Mouse (Mus musculus): Measurements from ENCODE around the gene Unc93b1.
"Not testable (repeated sequence)": the region's sequence is repeated elsewhere in the genome, so short reads cannot be mapped to it uniquely, and the experiment has no call there.

The Unc93b1 gene

DNA sequence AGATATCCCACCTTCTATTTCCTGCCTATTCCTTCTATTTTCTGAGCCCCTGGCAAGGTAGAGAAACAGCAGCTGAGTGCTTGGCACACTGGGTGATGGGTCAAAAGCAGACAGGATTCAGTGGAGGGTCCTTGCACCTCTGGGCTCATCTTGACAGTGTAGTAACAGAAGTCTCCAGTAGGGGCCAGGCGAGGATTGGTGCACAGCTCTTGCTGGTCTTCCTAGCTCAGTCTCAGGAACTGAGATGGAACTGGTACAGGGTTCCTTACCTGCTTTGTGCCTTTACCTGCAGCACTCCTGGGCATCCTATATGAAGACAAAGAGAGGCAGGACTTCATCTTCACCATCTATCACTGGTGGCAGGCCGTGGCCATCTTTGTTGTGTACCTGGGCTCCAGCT is 11.7 kb downstream of the Unc93b1 start:
- no peak for DNase-seq (ENCODE audit: low read depth, low spot score)

GRCm38 (mm10) chr19:3947813-3948212 is 12.8 kb downstream of the Unc93b1 start:
- DNase-seq (ENCODE audit: low read depth, low spot score) = no peak

GRCm38 (mm10) chr19:3948546-3948945 is 13.6 kb downstream of the Unc93b1 start:
- DNase-seq (ENCODE audit: low read depth, low spot score) = no peak

GRCm38 (mm10) chr19:3950331-3950730 is 15.3 kb downstream of the Unc93b1 start:
- DNase-seq (ENCODE audit: low read depth, low spot score) = no peak

DNA sequence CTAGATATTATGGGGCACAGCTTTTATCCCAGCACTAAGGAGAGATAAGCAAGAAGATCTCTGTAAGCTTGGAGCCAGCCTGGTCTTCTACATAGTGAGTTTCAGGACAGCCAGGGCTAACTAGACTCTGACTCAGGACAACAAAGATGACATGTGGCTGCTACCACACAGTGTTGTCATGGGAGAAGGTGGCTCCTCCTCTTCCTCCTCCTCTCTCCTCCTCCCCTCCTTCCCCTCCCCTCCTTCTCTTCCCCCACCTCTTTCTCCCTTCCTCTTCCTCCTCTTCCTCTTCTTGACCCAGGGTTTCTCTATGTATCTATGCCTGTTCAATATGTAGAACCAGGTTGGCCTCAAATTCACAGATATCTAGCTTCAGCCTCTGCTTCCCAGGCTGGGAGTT is 16.5 kb downstream of the Unc93b1 start:
- no peak for DNase-seq (ENCODE audit: low read depth, low spot score)

GRCm38 (mm10) chr19:3952099-3952498 is 17.1 kb downstream of the Unc93b1 start:
- no peak for DNase-seq (ENCODE audit: low read depth, low spot score)

- no peak for DNase-seq (ENCODE audit: low read depth, low spot score)
These were observed 20.0 kb downstream of the Unc93b1 start for GRCm38 (mm10) chr19:3955033-3955432.

DNA sequence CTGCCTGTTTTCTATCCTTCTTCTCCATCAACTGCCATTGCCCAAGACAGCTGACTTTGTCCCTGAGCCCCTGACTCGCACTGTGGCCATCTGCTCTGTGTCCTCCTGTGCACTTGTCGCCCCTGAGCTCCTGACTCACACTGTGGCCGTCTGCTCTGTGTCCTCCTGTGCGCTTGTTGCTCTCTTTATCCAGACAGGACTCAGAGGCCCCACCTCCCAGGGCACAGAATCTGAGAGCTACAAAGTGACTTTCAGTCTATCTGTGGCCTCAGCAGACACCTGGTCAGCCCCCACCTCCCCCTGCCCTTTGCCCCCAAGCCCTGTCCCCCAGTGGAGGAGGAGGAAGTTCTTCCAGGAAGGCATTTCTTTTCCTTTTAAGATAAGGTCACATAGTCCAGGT is 20.8 kb downstream of the Unc93b1 start:
- no peak for DNase-seq (ENCODE audit: low read depth, low spot score)

GRCm38 (mm10) chr19:3957296-3958036 is 22.5 kb downstream of the Unc93b1 start:
- not testable (repeated sequence) for DNase-seq (ENCODE audit: low read depth, low spot score)

- no peak for DNase-seq (ENCODE audit: low read depth, low spot score)
These were observed 23.5 kb downstream of the Unc93b1 start, which contains the start of gene Aldh3b3 for GRCm38 (mm10) chr19:3958470-3958869. Gene Aldh3b3 (plus strand): TSS chr19:3958645.

GRCm38 (mm10) chr19:3959030-3959429 is 24.0 kb downstream of the Unc93b1 start:
- DNase-seq (ENCODE audit: low read depth, low spot score) = no peak

- DNase-seq (ENCODE audit: low read depth, low spot score) = no peak
These were observed 25.2 kb downstream of the Unc93b1 start for GRCm38 (mm10) chr19:3960211-3960610.

- DNase-seq (ENCODE audit: low read depth, low spot score) = not testable (repeated sequence)
These were observed 26.8 kb downstream of the Unc93b1 start for GRCm38 (mm10) chr19:3961805-3962204.

DNA sequence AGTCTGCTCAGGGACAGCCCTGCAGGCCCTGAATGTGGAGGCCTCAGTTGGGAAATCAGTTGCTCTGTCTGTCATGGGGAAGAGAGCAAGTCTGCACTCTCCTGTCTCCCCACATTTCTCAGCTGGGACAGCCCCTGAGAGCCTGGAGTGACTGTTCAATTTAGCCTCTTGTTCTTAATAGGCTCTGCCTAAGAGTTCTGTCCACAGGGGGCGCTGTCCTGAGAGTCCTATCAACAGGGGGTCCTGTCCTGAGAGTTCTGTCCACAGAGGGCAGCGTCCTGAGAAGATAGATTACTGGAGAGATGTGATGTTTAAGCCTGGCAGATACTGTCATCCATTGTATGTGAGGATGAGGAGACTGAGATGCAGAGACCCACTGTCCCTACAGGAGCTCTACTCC is 27.5 kb downstream of the Unc93b1 start:
- DNase-seq (ENCODE audit: low read depth, low spot score) = no peak

DNA sequence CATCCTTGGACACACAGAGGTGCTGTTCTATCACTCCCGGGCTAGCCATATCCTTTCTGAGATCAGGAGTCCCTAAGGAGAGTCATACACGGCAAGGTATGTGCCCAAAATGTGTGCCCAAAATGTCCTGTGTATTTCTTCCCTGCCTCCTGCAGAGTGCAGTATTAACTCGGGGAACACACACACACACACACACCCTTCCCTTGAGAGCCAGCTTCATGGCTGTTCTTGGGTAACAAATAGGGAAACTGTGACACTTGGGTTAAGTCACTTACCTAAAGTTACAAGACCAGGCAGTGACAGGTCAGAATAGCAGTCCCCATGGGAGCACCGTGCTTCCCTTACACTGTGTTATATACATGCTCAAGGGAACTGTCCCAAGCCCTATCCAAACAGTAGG is 29.0 kb downstream of the Unc93b1 start:
- no peak for DNase-seq (ENCODE audit: low read depth, low spot score)

GRCm38 (mm10) chr19:3966330-3967075 is 31.5 kb downstream of the Unc93b1 start:
- DNase-seq (ENCODE audit: low read depth, low spot score) = no peak

DNA sequence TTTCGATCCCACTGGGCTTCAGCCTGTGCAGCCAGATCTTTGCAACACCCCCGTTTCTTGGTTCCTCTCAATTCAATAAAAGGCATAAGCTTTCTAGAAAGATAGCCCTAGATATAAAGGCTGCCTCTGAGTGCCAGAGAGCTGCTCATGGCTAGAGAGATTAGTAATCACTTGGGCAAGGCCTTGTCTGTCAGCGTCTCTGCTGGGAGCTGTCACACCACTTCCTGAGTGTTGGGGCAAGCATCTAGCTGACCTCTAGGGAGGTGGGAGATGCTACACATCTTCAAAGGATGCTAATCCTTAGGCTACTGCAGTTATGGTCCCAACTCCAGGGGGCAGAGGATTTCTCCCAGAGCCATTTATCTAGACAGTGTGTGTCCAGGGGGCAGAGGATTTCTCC is 32.3 kb downstream of the Unc93b1 start:
- no peak for DNase-seq (ENCODE audit: low read depth, low spot score)

GRCm38 (mm10) chr19:3972229-3972628 is 37.2 kb downstream of the Unc93b1 start, which contains the start of gene Aldh3b2:
Gene Aldh3b2 (plus strand): TSS chr19:3972328.
- DNase-seq (ENCODE audit: low read depth, low spot score) = no peak

GRCm38 (mm10) chr19:3974608-3975007 is 39.6 kb downstream of the Unc93b1 start:
- DNase-seq (ENCODE audit: low read depth, low spot score) = not testable (repeated sequence)

DNA sequence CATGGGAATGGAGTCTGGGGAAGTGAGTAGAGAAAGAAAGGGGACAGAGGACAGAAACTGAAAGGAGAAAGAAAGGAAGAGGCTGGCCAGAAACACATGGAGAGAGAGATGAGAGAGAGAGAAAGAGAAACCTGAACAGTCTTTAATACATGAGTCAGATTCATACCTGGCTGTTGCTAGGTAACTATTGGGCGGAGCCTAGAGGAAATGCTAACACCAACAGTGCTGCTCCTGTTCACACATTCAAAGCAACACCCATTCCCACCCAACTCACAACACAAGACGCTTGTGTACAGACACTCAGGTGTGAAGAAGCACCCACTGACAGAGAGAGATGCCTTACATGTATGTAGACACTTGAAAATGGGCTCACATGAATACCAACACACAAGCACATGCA is 40.9 kb downstream of the Unc93b1 start:
- no peak for DNase-seq (ENCODE audit: low read depth, low spot score)

DNA sequence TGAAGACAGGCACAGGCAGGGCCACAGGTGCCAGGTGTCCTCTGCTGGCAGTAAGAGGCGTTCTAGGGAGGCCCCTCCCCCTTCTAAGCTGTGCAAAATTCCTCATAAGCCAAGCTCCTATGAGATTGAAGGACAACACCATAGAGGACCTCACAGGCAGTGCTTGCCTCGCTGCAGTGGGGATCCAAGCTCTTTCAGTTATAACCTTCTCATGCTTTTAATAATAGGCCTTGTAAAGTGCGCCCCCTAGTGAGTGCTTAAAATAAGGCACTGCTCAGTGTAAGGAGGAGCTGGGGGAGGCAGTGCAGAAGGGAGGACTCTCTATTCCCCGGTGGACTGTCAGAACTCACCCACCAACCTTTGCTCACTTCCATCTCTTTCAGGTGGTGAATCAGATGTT is 45.3 kb downstream of the Unc93b1 start:
- DNase-seq (ENCODE audit: low read depth, low spot score) = peak; percentile 42

DNA sequence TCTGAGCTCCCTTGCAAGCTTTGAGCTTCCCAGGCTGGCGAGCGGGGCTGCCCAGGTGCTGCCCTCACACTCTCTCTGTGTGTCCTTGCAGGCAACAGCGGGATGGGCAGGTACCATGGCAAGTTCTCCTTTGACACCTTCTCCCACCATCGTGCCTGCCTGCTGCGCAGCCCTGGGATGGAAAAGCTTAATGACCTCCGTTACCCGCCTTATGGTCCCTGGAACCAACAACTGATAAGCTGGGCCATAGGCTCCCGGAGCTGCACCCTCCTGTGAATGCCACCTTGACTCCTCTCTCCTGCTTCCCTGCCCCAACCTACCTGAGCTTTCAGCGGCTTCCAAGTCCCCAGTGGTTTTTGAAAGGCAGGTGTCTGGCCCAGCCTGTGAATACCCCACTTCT is 45.9 kb downstream of the Unc93b1 start:
- DNase-seq (ENCODE audit: low read depth, low spot score) = no peak

Measured in brain, embryonic 18.5 days (tissue).